Mouse (Mus musculus): ENCODE data around the gene Cdh5.
A peak's percentile ranks its signal among the peaks of the same experiment; 100 is the strongest.
"Not testable (repeated sequence)": the region's sequence is repeated elsewhere in the genome, so short reads cannot be mapped to it uniquely, and the experiment has no call there.

Gene Cdh5

GRCm38 (mm10) chr8:104101415-104101814 lies at the start of gene Cdh5:
Cdh5 (plus strand) TSS chr8:104101625.
- no peak for DNase-seq (ENCODE audit: low read depth, low spot score)

GRCm38 (mm10) chr8:104059922-104060321 lies 41.5 kb upstream of the Cdh5 start:
- DNase-seq (ENCODE audit: low read depth, low spot score), result no peak

GRCm38 (mm10) chr8:104060446-104060845 lies 41.0 kb upstream of the Cdh5 start:
- no peak for DNase-seq (ENCODE audit: low read depth, low spot score)

GRCm38 (mm10) chr8:104061048-104061988 lies 40.1 kb upstream of the Cdh5 start:
- DNase-seq (ENCODE audit: low read depth, low spot score), result no peak

GRCm38 (mm10) chr8:104061989-104062820 lies 39.2 kb upstream of the Cdh5 start:
- no peak for DNase-seq (ENCODE audit: low read depth, low spot score)

- no peak for DNase-seq (ENCODE audit: low read depth, low spot score)
Measured at GRCm38 (mm10) chr8:104065223-104065622, 36.2 kb upstream of the Cdh5 start.

GRCm38 (mm10) chr8:104065906-104066518 lies 35.4 kb upstream of the Cdh5 start:
- DNase-seq (ENCODE audit: low read depth, low spot score), result peak; percentile 43

GRCm38 (mm10) chr8:104067390-104067925 lies 34.0 kb upstream of the Cdh5 start:
- DNase-seq (ENCODE audit: low read depth, low spot score), result no peak

- DNase-seq (ENCODE audit: low read depth, low spot score), result peak; percentile 58
Measured at GRCm38 (mm10) chr8:104068421-104069035, 32.9 kb upstream of the Cdh5 start.

- DNase-seq (ENCODE audit: low read depth, low spot score), result not testable (repeated sequence)
Measured at GRCm38 (mm10) chr8:104070201-104070865, 31.1 kb upstream of the Cdh5 start.

GRCm38 (mm10) chr8:104070949-104071348 lies 30.5 kb upstream of the Cdh5 start:
- DNase-seq (ENCODE audit: low read depth, low spot score), result no peak

- DNase-seq (ENCODE audit: low read depth, low spot score), result no peak
Measured at GRCm38 (mm10) chr8:104075079-104075478, 26.3 kb upstream of the Cdh5 start.

- peak; percentile 43 for DNase-seq (ENCODE audit: low read depth, low spot score)
Measured at GRCm38 (mm10) chr8:104076541-104077412, 24.6 kb upstream of the Cdh5 start.

- DNase-seq (ENCODE audit: low read depth, low spot score), result no peak
Measured at GRCm38 (mm10) chr8:104078091-104078490, 23.3 kb upstream of the Cdh5 start.

- no peak for DNase-seq (ENCODE audit: low read depth, low spot score)
Measured at GRCm38 (mm10) chr8:104085281-104085680, 16.1 kb upstream of the Cdh5 start.

- DNase-seq (ENCODE audit: low read depth, low spot score), result no peak
Measured at GRCm38 (mm10) chr8:104086615-104087014, 14.8 kb upstream of the Cdh5 start.

GRCm38 (mm10) chr8:104087091-104087490 lies 14.3 kb upstream of the Cdh5 start:
- DNase-seq (ENCODE audit: low read depth, low spot score), result no peak

GRCm38 (mm10) chr8:104087878-104088277 lies 13.5 kb upstream of the Cdh5 start:
- peak; percentile 27 for DNase-seq (ENCODE audit: low read depth, low spot score)

GRCm38 (mm10) chr8:104088881-104089280 lies 12.5 kb upstream of the Cdh5 start:
- DNase-seq (ENCODE audit: low read depth, low spot score), result no peak
